Mouse (Mus musculus) fibroblast of lung, adult 2 months (primary cell): Measurements from ENCODE around the gene Tmod1.

Experiments used
- DNase-seq: peaks from one replicate; pipeline ENCODE4 v3.0.0-alpha.2; 2011; ENCODE audit warnings: low read depth

The Tmod1 gene

GRCm38 (mm10) chr4:46131791-46132190 is 93.1 kb downstream of the Tmod1 start:
- no peak for DNase-seq

GRCm38 (mm10) chr4:46137629-46138286 is 99.0 kb downstream of the Tmod1 start:
- peak; percentile 25 for DNase-seq

- peak; percentile 74 for DNase-seq
These were observed 99.8 kb downstream of the Tmod1 start, which contains the start of the genes Ncbp1 and Tstd2 for GRCm38 (mm10) chr4:46138287-46139222. TSS of gene Ncbp1 (plus strand) at chr4:46138613. TSS of gene Tstd2 (minus strand) at chr4:46138694.

GRCm38 (mm10) chr4:46144323-46144722 is 105.6 kb downstream of the Tmod1 start:
- no peak for DNase-seq

- DNase-seq = no peak
These were observed 108.1 kb downstream of the Tmod1 start for GRCm38 (mm10) chr4:46146881-46147280.

- DNase-seq = no peak
These were observed 113.3 kb downstream of the Tmod1 start for GRCm38 (mm10) chr4:46151903-46152544.

GRCm38 (mm10) chr4:46164027-46164426 is 125.3 kb downstream of the Tmod1 start:
- no peak for DNase-seq
